Mouse (Mus musculus): ENCODE results near the gene Tns1.

GRCm38 (mm10) chr1:73913071-73914005 is 210.9 kb downstream of the Tns1 start:
- no peak for TF ChIP-seq CTCF (IDR thresholded peaks at IDR 0.05)
- TF ChIP-seq EP300 (IDR thresholded peaks at IDR 0.05), result no peak

All from lung, postnatal 0 days (tissue).